Mouse (Mus musculus): Measurements from ENCODE around the gene Xpr1. TPM values are rescaled to one million over a fixed set of nuclear protein-coding genes. Genes with fewer than 3 reads are reported as not detected.
A peak's percentile ranks its signal among the peaks of the same experiment; 100 is the strongest.

Xpr1 gene
- total RNA-seq, 2 experiments from 2014 or later = 18.8 to 21.5 TPM

DNA sequence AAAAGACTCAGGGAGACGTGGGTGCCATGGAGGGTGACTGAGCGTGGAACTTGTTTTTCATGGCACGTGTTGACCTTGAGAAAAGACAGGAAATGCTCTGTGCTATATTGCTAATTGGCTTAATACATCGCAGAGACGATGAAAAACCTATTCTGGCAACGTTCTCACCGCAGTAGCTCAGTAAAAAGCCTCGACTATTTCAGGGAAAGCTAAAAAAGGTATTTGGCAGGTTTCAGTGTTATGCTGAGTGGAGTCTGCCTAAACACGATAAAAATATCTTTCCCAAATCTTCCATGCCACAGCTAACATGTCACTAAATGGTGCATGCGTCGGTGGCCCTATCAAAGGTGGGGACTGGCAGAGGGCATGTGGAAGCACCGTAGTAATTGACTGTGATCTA lies 164.1 kb downstream of the Xpr1 start:
- DNase-seq (ENCODE audit: low spot score in 2 of 2) = peak in 1 of 2 experiments; percentile 4

DNA sequence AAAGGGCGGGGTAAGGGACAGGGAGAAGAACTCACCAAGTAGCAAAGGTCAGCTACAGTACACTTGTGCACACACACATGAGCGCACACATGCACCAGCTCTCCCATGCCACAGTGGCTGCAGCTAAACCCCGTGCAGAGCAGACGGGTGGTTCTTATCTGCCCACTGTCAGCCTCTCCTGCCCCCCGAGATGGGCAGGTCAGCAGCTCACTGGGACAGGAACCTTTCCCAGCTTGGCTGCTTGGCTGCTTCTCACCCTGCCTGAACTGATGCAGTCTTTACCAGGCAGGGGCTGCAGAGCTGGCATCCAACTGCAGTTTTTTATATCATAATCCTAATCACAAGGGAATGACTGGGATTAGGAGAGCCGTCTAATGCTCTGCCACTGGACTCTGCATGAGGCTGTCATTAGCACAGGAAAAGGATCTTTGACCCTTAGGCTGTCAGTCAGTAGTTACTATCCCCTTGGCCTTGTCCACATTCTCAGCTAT lies 164.5 kb downstream of the Xpr1 start:
- DNase-seq (ENCODE audit: low spot score in 2 of 2) = peak in 1 of 2 experiments; percentile 8

GRCm38 (mm10) chr1:155251596-155251995 lies 165.6 kb downstream of the Xpr1 start:
- peak in 1 of 2 experiments; percentile 8 for DNase-seq (ENCODE audit: low spot score in 2 of 2)

DNA sequence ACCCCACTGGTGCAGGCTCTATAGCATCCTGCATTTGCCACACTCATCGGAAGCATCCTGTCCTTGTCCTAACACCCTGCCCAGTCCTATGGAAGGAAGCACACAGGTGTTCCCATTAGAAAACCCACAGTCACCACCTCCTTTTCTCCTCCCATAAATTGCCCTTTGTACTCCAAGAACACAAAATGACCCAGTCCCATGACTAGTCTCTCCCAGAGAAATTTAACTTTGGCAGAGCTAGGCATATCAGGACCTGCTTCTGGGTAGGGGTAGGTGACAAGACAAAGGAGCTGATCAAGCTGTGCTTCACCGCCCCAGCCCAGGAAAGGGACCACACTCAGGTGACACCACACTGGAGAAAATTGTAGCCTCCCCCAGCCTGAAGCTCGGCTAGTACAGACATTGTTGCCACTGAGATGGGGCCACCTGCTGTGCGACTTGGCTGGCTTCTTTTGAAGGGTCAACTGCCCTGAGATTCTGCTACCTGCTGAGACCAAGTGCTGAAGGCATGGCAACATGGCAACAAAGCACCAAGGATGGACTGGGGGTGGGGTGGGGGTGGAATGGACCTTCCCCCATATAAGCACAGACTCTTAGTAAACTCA lies 166.6 kb downstream of the Xpr1 start:
- DNase-seq (ENCODE audit: low spot score in 2 of 2) = peak in 1 of 2 experiments; percentile 12

DNA sequence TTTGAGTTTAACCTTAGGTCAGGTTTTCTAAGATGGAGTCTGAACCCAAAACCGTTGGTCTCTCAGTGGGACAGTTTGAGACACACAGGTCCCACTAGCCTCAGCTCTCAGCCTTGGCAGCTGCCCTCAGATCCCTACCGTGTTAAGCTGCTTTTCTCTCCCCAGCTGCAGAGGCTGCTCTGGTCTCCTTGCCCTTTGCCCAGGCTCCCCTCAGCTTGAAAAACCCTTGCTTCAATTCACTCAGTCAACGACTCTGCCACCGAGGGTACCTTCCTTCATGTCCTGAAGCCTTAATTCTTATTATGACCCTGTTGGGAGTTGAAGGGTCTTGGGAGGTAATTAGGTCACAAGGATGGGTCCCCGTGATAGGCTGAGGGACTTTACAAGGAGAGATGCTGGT lies 167.3 kb downstream of the Xpr1 start:
- peak in 1 of 2 experiments; percentile 11 for DNase-seq (ENCODE audit: low spot score in 2 of 2)

GRCm38 (mm10) chr1:155248041-155248440 lies 169.2 kb downstream of the Xpr1 start:
- peak in 1 of 2 experiments; percentile 12 for DNase-seq (ENCODE audit: low spot score in 2 of 2)

- peak in 1 of 2 experiments; percentile 12 for DNase-seq (ENCODE audit: low spot score in 2 of 2)
Measured at GRCm38 (mm10) chr1:155247441-155247840, 169.8 kb downstream of the Xpr1 start.

DNA sequence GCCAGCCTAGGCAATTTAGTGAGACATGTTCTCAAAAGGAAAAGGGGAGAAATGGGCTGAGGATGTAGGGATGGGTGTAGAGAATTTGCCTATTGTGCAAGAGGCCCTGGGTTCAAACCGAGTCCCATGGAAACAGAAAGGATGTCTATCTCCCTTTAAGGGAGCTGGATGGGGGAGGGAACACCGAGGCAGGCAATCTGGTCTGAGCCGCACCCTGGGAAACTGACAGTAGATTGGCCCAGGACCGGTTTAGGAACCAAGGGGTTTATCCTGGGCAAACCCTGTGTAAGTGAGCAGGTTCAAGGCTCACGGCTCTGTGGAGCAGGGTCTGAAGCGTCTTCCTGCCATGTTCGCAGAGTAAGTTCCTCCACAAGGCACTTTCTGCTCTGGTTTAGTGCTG lies 171.7 kb downstream of the Xpr1 start:
- DNase-seq (ENCODE audit: low spot score in 2 of 2) = peak in 1 of 2 experiments; percentile 10

GRCm38 (mm10) chr1:155244771-155245211 lies 172.4 kb downstream of the Xpr1 start:
- DNase-seq (ENCODE audit: low spot score in 2 of 2) = peak in 1 of 2 experiments; percentile 9

GRCm38 (mm10) chr1:155243797-155244770 lies 173.1 kb downstream of the Xpr1 start, which contains the start of gene BC034090:
BC034090 (minus strand) TSS chr1:155244444.
- DNase-seq (ENCODE audit: low spot score in 2 of 2) = peak; percentile 57 to 77

DNA sequence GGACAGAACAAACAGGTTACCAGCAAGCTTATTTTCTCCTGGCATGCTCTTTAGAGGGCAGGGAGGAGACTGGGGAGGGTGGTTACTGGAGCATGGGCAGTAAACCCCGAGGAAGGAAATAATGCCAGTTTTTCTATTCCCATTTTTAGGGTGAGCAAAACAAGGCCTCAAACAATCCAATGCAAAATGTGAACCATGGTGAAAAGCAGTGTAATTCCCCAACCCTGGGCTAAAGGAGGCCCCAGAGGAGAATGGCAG lies 174.8 kb downstream of the Xpr1 start:
- DNase-seq (ENCODE audit: low spot score in 2 of 2) = no peak

GRCm38 (mm10) chr1:155241701-155242487 lies 175.3 kb downstream of the Xpr1 start:
- DNase-seq (ENCODE audit: low spot score in 2 of 2) = no peak

- DNase-seq (ENCODE audit: low spot score in 2 of 2) = peak in 1 of 2 experiments; percentile 65
Measured at GRCm38 (mm10) chr1:155239962-155240717, 177.1 kb downstream of the Xpr1 start.

- DNase-seq (ENCODE audit: low spot score in 2 of 2) = no peak
Measured at GRCm38 (mm10) chr1:155239169-155239568, 178.0 kb downstream of the Xpr1 start.

DNA sequence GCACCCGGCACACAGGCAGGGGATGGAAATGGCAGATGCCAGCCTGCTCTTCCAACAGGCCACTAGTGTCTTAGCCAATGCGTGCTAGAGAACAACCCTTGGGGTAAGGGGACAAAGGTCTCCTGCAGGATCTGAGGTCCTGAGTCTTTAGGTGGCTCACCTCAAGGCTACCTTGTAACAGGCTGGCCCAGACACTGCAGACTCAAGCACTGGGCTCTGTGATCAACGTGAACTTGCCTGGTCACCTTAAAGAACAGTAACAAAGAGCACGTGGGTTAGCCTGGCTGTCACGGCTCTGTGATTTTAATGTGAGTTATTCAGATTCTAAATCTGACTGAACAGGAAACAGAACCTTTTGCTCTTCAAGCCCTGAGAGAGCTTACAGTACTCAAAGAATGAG lies 179.1 kb downstream of the Xpr1 start:
- DNase-seq (ENCODE audit: low spot score in 2 of 2) = no peak

- DNase-seq (ENCODE audit: low spot score in 2 of 2) = no peak
Measured at GRCm38 (mm10) chr1:155237390-155237789, 179.8 kb downstream of the Xpr1 start.

DNA sequence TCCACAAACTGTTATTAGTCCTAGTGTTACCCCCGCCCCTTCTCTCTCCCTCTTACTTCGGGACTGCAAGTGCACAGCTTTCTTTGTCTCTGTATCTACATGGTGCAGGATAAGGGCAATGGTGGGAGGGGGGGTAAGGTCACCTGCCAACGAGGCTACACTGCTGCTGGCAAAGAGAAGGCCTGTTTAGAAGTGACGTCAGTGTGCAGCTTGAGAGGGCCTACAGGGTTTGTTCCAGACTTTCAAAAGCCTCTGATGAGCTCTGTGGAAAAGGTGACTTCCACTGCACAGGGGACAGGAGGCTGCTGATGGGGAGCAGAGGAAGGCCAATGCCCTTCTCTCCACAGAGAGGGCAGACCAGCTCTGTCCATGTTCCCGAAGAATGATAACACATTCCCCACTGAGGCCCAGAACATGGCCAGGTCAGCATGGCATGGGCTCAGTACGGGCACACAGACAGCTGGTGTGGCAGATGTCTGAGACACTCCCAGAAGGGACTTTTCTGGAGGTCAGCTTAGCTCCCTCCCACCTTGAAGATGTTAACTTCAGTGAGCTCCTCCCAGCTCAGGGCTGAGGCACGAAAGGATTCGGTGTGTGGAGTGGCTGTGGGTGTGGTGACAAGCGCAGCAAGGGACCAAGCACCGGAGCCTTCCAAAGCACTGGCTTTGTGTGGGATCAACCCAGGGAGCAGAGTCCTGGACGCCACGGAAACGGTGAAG lies 180.8 kb downstream of the Xpr1 start:
- no peak for DNase-seq (ENCODE audit: low spot score in 2 of 2)

- DNase-seq (ENCODE audit: low spot score in 2 of 2) = no peak
Measured at GRCm38 (mm10) chr1:155235641-155236040, 181.6 kb downstream of the Xpr1 start.

DNA sequence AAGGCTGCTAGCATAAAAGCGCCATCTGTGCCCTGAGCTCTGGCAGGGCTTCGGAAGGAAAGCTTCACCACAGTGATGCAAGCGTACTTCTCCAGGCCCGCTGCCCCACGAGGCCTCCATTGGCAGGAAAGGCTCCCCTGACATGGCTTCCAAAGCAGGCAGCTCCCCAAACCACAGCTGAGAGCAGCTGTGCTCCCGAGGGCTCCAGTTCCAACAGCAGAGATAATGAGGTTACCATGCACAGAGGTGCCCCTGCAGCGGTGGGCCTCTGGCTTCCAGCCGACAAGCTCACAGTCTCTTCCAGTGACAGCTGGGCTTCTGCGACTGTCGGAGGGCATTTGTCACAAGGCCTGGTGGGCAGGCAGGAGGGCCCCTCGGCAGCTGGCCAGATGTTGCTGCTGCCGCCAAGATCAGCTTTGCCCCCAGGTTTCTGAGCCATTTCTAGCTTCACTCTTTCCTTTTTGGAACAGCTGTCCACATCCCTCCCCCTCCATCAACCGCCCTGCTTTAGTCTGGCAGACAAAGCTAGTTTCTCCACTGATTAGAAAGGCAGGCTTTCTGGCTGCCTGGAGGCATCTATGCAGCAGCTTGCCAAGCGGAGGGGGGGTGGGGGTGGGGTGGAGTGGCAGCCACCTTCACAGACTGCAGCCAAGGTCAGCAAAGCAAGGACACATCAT lies 183.1 kb downstream of the Xpr1 start:
- DNase-seq (ENCODE audit: low spot score in 2 of 2) = peak; percentile 66 to 86
